Mouse (Mus musculus) heart, adult 2 months (tissue): ENCODE measurements around the gene Nell1.

ENCODE experiments used
- CTCF ChIP-seq: fragments of 200-600 bp; IDR thresholded peaks from 2 replicates; pipeline ENCODE4 v1.8.1; 2022; ENCODE audit warnings: antibody characterized with exemption, mild to moderate bottlenecking, moderate library complexity
- POLR2A ChIP-seq: fragments of 200-500 bp; IDR thresholded peaks from 2 replicates; pipeline ENCODE4 v1.6.1; 2011; ENCODE audit warnings: mild to moderate bottlenecking, low read depth, low read length, control low read depth; ENCODE audit not compliant: insufficient read depth

DNA sequence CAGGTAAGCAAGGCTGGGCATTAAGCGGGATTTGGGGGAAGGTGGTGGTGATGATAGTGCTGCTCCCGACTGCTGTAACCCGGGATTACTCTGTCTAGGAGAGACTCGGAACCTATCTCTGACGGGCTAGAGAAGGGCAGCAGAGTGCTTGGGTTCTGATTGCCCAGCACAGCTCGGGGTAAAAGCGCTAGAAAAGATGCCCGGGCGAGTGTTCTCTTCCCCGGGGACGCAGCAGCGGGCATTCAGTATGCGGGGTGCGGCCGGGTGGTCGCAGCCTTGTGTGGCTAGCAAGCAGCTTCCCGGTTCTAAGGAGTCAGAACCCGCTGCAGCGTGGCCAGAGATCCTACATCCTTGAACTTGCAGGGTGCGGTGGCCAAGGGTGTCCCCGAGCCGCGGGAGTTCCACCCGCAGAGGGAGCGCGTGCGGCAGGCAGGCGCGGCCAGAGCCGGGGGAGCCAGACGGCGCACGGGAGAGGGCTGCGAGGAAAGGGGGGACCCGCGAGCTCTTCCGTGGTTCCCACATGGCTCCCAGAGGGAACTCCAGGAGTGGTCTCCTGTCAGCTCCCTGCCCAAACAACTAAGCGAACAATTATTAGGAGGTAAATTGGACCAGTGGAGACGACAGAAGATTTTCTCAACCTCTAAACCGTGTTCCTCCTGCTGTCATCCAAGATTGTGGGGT, 917 bp downstream of the Nell1 start:
- TF ChIP-seq CTCF = no peak
- TF ChIP-seq POLR2A = no peak
